Mouse (Mus musculus) lung, postnatal 14 days (tissue): Measurements from ENCODE around the gene Kcnip3.

Experiments
- DNase-seq: peaks from one replicate; pipeline ENCODE4 v3.0.0; 2021

Kcnip3 gene

GRCm38 (mm10) chr2:127517081-127517480 lies 4.8 kb downstream of the Kcnip3 start:
- no peak for DNase-seq

GRCm38 (mm10) chr2:127514380-127515124 lies 7.3 kb downstream of the Kcnip3 start:
- no peak for DNase-seq

GRCm38 (mm10) chr2:127513244-127513643 lies 8.7 kb downstream of the Kcnip3 start:
- DNase-seq: no peak

- DNase-seq: no peak
Measured at GRCm38 (mm10) chr2:127511426-127511825, 10.5 kb downstream of the Kcnip3 start.

- DNase-seq: peak; percentile 40
Measured at GRCm38 (mm10) chr2:127507967-127508660, 13.8 kb downstream of the Kcnip3 start.

- peak; percentile 88 for DNase-seq
Measured at GRCm38 (mm10) chr2:127507077-127507774, 14.7 kb downstream of the Kcnip3 start.

- DNase-seq: no peak
Measured at GRCm38 (mm10) chr2:127506131-127506632, 15.7 kb downstream of the Kcnip3 start.

- DNase-seq: no peak
Measured at GRCm38 (mm10) chr2:127505196-127505595, 16.7 kb downstream of the Kcnip3 start.

GRCm38 (mm10) chr2:127503751-127504549 lies 17.9 kb downstream of the Kcnip3 start:
- peak; percentile 18 for DNase-seq

GRCm38 (mm10) chr2:127501061-127501460 lies 20.8 kb downstream of the Kcnip3 start:
- DNase-seq: peak; percentile 66

GRCm38 (mm10) chr2:127498750-127499149 lies 23.1 kb downstream of the Kcnip3 start:
- no peak for DNase-seq

GRCm38 (mm10) chr2:127496321-127496720 lies 25.6 kb downstream of the Kcnip3 start:
- DNase-seq: no peak

GRCm38 (mm10) chr2:127484476-127485170 lies 37.3 kb downstream of the Kcnip3 start:
- peak; percentile 74 for DNase-seq

GRCm38 (mm10) chr2:127483001-127483400 lies 38.9 kb downstream of the Kcnip3 start:
- peak; percentile 34 for DNase-seq

GRCm38 (mm10) chr2:127482533-127482911 lies 39.4 kb downstream of the Kcnip3 start:
- peak; percentile 77 for DNase-seq

GRCm38 (mm10) chr2:127481841-127482532 lies 39.9 kb downstream of the Kcnip3 start:
- DNase-seq: peak; percentile 14

- DNase-seq: no peak
Measured at GRCm38 (mm10) chr2:127479763-127480162, 42.1 kb downstream of the Kcnip3 start.

GRCm38 (mm10) chr2:127479210-127479609 lies 42.7 kb downstream of the Kcnip3 start:
- DNase-seq: no peak

- no peak for DNase-seq
Measured at GRCm38 (mm10) chr2:127472279-127472678, 49.6 kb downstream of the Kcnip3 start.

GRCm38 (mm10) chr2:127471281-127471680 lies 50.6 kb downstream of the Kcnip3 start:
- no peak for DNase-seq

GRCm38 (mm10) chr2:127470661-127471060 lies 51.2 kb downstream of the Kcnip3 start:
- peak; percentile 21 for DNase-seq
